Mouse (Mus musculus) cerebellum, adult 18-20 months (tissue): ENCODE measurements around the gene Rnf224.

ENCODE experiments used
- DNase-seq, 2 experiments: peaks; one replicate each; pipeline ENCODE4 v3.0.0; 2021

The Rnf224 gene

GRCm38 (mm10) chr2:25225811-25226379 lies 10.7 kb downstream of the Rnf224 start:
- DNase-seq: no peak

GRCm38 (mm10) chr2:25224766-25225752 lies 11.5 kb downstream of the Rnf224 start:
- peak; percentile 95 to 99 for DNase-seq

- DNase-seq: no peak
Measured at GRCm38 (mm10) chr2:25224492-25224765, 12.2 kb downstream of the Rnf224 start, which contains the start of gene Tubb4b. Tubb4b (minus strand) TSS chr2:25224702.

DNA sequence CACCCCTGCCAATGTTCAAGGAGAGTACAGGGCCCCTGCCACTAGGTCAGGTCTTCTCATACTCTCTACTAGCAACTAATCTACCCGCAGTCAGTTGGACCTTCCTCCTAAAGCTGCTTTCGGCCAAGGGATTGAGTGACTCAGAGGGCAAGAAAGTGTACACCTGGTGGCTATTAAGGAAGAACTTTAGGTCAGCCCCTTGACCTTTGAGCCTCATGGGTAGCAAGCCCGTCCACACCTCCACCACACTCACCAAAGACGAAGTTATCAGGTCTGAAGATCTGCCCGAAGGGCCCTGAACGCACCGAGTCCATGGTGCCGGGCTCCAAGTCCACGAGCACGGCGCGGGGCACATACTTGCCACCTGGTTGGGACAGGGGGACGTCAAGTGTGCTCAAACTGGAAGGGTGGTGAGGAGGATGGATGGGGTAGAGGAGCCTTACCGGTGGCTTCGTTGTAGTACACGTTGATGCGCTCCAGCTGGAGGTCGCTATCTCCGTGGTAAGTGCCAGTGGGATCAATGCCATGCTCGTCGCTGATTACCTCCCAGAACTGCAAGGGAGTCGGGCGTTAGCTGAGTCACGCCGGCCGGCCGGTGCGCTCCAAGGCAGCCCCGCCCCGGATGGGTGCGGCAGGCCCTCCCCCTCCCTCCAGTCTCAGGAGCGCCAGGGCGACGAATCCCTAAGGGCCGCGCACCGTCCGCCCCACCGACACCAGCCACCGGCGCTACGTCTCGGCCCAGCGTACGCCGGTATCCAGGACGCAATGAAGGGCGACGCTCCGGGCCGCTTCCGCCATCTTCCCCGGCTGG lies 12.7 kb downstream of the Rnf224 start:
- DNase-seq: peak in 1 of 2 experiments; percentile 76

DNA sequence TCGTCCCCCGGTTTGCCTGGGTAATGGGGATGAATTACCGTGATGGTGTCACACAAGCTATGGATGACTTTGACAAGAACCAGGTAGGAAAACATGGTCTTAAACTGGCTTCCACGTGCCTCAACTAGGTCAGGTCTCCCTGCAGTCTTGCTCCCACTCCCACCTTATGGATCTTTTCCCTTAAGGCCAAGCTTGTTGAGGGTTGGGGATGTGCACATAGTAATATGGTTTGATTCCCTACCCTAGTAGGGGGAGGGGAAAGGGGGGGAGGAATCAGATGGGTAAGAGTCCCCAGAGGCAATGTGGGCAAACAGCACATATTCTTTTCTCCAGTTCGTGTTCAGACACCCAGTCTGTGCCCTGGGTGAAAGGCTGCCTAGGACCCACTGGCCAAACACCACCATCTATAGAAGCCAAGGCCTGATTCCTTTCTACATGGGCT lies 15.2 kb downstream of the Rnf224 start:
- no peak for DNase-seq

DNA sequence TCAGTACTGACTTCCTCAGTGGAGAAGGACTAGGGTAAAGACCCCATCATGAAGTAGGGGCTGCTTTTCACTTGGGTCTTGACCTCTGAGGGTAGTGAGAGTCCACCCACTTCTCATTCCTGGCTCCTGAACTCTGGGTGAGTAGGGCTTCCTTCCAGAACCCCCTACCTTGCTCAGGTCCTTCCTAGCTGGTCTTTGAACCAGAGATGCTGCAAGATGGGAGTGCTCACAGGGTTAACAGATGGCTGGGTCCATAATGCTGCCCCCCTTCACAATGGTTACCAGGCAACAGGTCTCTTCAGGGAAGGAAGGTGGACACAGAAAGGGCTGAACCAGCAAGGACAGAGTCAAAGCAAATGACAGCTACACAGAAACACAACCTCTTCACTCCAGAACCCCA lies 18.1 kb downstream of the Rnf224 start, which contains the start of gene Fam166a:
Gene Fam166a (plus strand): TSS at position 301 of the 400 bp plus-strand sequence.
- DNase-seq: no peak

DNA sequence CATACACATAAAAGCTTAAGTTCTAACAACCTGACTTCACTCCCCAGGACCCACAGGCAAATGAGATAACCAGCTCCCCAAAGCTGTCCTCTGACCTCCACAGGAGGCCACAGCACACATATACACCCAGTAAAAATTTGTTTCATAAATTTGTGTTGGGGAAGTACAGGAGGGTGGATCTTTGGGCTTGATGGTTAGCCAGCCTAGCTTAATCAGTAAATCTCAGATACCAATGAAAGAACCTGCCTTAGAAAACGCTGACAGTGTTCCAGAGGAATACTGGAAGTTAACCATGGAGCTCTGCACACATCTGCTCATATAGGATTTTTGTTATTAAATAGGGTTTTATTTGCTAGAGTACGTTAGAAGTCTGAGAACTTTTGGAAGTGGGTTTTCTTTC lies 18.9 kb downstream of the Rnf224 start:
- no peak for DNase-seq

DNA sequence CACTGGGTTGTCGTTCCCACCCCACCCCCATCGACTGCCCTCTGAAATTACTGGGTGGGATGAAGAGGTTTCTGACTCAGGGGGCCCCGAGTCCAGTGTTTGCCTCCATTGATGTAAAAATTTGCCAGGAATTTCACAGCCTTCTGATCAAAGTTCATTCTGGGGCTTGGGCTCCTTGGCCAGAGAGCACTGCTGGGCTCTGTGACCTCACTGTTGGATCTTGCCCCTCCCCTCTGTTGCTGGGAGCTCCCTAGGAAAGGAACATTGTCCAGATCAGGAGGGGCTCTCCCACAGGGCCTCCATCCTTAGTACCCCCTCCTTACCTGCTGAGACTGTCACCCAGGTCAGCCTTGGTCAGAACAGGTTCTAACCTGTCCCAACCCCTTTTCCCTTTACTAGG lies 22.1 kb downstream of the Rnf224 start, which contains the start of gene Stpg3:
Gene Stpg3 (minus strand): TSS at position 194 of the 400 bp plus-strand sequence.
- DNase-seq: peak in 1 of 2 experiments; percentile 0

GRCm38 (mm10) chr2:25213266-25213865 lies 23.2 kb downstream of the Rnf224 start:
- DNase-seq: no peak

DNA sequence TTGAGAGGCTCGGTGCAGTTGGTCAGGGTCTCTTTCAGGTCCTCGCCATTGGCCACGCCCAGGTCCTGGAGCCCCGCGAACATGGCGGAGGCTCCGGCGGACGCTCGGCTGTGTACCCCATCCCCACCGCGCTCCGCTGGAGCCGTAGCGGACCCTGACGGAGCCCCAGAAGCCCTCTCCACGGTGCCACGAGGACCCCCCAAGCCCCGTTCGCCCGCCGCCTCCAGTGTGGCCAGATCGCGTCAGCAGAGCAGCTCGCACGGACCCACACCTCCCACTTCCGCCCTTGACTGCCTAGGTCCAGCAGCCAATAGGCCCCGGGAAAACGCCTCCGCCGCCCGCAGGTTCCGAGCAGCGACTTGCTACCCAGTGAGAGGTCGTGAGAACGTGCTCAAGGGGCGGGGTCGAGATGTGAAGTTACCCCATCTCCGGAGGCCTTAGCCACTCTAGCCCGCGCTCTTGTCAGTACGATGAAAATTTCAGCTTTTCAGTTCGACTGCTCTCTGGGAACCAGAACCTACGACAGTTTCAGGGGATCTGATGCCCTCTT lies 25.4 kb downstream of the Rnf224 start, which contains the start of gene Nelfb:
Gene Nelfb (minus strand): TSS at position 369 of the 550 bp plus-strand sequence.
- peak; percentile 84 to 87 for DNase-seq

- DNase-seq: no peak
Measured at GRCm38 (mm10) chr2:25210686-25211085, 25.9 kb downstream of the Rnf224 start.

- no peak for DNase-seq
Measured at GRCm38 (mm10) chr2:25207593-25207992, 29.0 kb downstream of the Rnf224 start.

GRCm38 (mm10) chr2:25203631-25204214 lies 32.9 kb downstream of the Rnf224 start:
- DNase-seq: no peak

DNA sequence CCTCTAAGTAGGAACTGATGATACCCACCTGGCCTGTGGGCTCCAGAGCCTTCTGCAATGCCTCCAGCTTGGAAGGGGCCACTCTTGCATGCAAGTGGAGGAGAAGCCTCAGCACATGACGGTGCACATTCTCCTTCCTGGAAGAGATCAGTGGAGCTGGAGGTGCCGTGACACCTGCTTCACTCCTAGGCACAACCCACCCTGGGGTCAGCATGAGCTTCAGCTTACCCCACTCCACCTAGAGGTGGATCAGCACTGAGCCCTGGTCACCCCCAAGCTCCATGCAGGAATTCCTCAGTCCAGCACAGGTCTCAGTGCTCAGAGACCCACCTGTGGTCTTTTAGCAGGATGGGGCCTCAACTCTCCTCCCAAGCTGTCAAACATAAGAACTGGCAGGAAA lies 36.0 kb downstream of the Rnf224 start:
- no peak for DNase-seq

DNA sequence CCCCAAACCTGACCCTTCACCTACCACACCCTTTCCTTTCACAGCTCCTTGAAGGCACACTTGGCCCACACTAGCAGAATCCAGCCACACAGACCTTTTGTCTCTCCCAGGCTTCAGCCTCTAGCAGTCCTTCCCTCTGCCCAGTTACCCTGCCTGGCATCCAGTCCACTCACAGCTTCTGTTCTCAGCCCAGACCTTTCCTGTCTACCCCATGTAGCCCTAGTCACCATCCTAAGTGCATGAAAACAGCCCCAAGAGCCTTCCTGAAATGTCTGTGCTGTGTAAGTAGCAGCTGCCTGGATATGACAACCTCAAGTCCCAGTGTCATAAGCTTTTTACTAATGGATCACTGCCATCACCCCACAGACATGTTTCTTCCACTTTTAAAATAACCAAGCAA lies 38.6 kb downstream of the Rnf224 start:
- no peak for DNase-seq

GRCm38 (mm10) chr2:25197191-25197590 lies 39.4 kb downstream of the Rnf224 start:
- no peak for DNase-seq

GRCm38 (mm10) chr2:25196172-25196954 lies 40.2 kb downstream of the Rnf224 start, which contains the start of gene Tor4a:
Tor4a (minus strand) TSS chr2:25196886.
- DNase-seq: no peak

DNA sequence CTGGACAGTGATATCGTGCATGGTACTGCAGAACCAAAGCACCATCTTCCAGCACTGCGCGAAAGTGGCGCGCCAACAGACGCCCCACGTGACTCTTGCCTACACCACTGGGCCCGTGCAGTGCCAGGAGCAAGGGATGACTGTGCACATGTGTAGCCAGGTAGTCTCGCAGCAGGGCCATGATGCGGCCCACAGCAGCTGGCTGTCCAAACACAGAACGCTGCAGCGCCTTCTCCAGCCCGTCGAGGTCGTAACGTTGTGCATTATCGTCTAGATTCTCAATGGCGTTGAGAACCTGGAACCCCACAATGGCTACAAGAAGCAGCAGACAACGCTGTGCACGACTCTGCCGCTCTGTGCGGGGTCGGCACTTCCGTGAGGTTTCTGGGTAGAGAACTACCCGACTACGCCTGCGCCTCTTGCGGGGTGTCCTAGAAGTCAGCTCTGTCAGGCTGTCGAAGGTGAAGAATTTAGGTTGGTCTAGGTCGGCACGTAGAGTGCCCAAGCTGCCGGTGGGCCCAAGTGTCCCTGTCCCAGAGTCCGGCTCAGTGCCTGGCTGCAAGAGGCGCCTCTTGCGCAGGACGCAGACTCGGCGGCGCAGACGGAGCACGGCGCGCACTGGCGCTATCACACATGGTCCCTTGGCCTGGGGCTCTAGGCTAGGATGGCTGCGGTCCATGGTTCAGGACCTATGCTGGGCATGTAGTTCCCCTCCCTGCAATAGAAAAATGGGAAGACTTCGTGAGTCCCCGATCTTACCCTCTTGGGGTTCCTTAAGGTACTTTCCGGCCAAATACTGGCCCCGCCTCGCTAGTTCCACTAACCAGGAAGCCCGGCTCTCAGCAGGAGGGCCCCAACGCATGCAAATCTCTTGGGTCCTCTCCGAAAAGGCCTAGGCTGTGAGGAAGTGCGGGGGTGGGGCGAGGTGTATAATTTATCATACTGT lies 41.1 kb downstream of the Rnf224 start:
- no peak for DNase-seq

- DNase-seq: no peak
Measured at GRCm38 (mm10) chr2:25194486-25195171, 42.0 kb downstream of the Rnf224 start.
